Mouse (Mus musculus) spleen, adult 2 months (tissue): ENCODE measurements at regions not wholly inside any gene's neighbourhood (a gene's known extent, or its start where the extent isn't known, plus 50 kb on each side); places are given as distances from the start of the nearest gene placed in this dataset.

Experiments
- CTCF ChIP-seq: fragments of 200-500 bp; IDR thresholded peaks from 2 replicates; pipeline ENCODE4 v1.5.1; 2011; ENCODE audit warnings: mild to moderate bottlenecking, inconsistent platforms; ENCODE audit not compliant: insufficient read depth, insufficient read length, insufficient replicate concordance; ENCODE audit errors: extremely low read depth
- POLR2A ChIP-seq: fragments of 200-500 bp; IDR thresholded peaks from 2 replicates; pipeline ENCODE4 v1.6.1; 2011; ENCODE audit warnings: low read depth, low read length, inconsistent platforms

- TF ChIP-seq POLR2A = no peak
- TF ChIP-seq CTCF = no peak
Measured at GRCm38 (mm10) chr2:30688402-30688801, 93.6 kb downstream of the Cstad start.
